Mouse (Mus musculus): ENCODE results near the gene Dtx4. TPM values are rescaled to one million over a fixed set of nuclear protein-coding genes. Genes with fewer than 3 reads are reported as not detected.

The Dtx4 gene
- total and polyA plus RNA-seq, 3 experiments, result 16.4 to 30.5 (median 21.2) TPM

DNA sequence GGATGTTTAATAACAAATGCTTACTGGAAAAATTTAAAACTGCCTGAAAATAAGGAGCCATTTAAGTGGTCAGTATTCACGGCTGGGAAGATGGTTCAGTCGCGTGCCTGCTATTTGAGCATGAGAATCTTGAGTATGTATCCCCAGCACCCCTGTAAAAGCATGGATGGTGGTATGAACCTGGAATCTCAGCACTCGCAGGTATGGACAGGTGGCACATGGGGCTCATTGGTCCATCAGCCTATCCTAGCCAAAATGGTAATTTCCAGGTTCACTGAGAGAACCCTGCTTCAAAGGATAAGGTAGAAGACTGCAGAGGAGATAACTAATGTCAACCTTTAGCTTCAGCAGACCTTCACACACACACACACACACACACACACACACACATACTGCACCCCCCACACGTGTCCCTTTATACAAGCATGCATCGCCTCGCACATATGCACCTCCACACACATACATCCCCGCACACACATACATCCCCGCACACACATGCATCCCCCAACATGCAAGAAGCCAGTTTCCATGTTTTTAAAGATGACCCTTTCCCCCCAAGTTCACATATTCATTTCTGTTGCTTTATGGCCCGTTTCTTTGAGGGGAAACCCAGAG lies 35.6 kb downstream of the Dtx4 start (continued):
- no peak for TF ChIP-seq JUN (IDR thresholded peaks at IDR 0.05; ENCODE audit: insufficient read depth, low read depth, low read length)
- TF ChIP-seq MXI1 (IDR thresholded peaks at IDR 0.05; ENCODE audit: low read depth, low read length), result peak; percentile 66
- TF ChIP-seq GABPA (IDR thresholded peaks at IDR 0.05; ENCODE audit: insufficient replicate concordance, low read depth, low read length), result no peak
- no peak for TF ChIP-seq HCFC1 (IDR thresholded peaks at IDR 0.05; ENCODE audit: low read depth, low read length)
- peak; percentile 80; the same call in 1 of the 2 replicates for TF ChIP-seq CHD1 (IDR thresholded peaks at IDR 0.05; ENCODE audit: low read depth, low read length)
- TF ChIP-seq POLR2A (IDR thresholded peaks at IDR 0.05; ENCODE audit: low read depth, low read length), result 0 out of 2 replicates have a peak, but pooled peaks have one; percentile 19
- no peak for TF ChIP-seq MEF2A (IDR thresholded peaks at IDR 0.05; ENCODE audit: borderline replicate concordance, low read depth, low read length)
- no peak for TF ChIP-seq CTCF (conservative IDR thresholded peaks at IDR 0.05 in 1 of 2, IDR thresholded peaks at IDR 0.05 in 1 of 2; ENCODE audit: low read depth in 2 of 2, low read length in 2 of 2)
- TF ChIP-seq TCF12 (IDR thresholded peaks at IDR 0.05; ENCODE audit: low read depth, low read length), result no peak

DNA sequence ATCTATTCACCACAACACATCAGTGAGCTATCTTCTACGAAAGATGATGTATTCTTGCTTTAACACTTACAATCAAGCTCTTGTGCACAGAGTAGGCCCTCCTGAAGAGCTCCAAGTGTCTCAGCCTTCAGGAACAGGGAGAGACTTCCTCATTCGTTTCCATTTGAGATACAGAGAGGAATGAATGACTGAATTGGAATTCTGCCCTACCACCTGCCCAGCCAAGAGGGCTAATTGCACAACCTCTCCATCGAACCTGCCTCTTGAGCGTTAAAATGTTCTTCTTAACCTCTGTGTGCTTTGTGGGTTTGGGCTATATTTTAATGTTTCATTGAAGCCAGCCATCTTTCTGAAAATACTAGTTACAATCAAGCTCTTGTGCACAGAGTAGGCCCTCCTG lies 36.6 kb downstream of the Dtx4 start:
- dilution Hi-C loops (cut with MboI; ENCODE audit: extremely low pct_ligation_motif_present, extremely low pct_unique_long_range_greater_than_20kb, low sequenced_read_pairs), result no loop called here

DNA sequence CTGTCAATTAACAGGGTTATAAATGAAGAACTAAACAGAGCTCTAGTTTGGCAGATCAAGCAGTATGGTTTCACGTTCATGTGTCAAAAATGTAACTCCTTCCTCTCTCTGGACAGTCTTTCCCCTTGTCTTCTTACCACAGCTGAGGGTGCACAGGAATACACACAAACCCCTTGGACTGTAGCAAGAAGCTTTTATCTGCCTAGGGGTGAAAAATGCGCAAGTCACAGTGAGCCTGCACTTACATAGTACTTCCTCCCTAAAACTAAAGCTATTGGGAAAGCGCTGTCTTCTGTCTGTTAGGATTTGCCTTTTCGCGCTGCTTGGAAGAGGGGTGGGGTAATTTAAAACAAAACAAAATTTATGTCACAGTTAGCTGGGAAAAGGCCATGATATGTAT lies 37.1 kb downstream of the Dtx4 start:
- no peak for DNase-seq (ENCODE audit: extremely low read depth)
- H3K4me1 ChIP-seq (ENCODE audit: control insufficient read depth in 1 of 2, insufficient read depth in 2 of 2), result peaks cover 9 to 35% of the 10 kb centered on the region in 2 experiments
- H3K27me3 ChIP-seq (replicated peaks), result no peaks in the 10 kb centered on the region
- H3K9ac ChIP-seq (ENCODE audit: insufficient read depth, low read depth), result peak overlapping the region; percentile 88
- dilution Hi-C loops (cut with MboI; ENCODE audit: extremely low pct_ligation_motif_present, extremely low pct_unique_long_range_greater_than_20kb, low sequenced_read_pairs), result no loop called here
- H3K27ac ChIP-seq (ENCODE audit: insufficient read depth, low read depth), result peak overlapping the region; percentile 84
- in situ Hi-C loops (cut with MboI; ENCODE audit: low pct_ligation_motif_present, low pct_unique_long_range_greater_than_20kb, low sequenced_read_pairs), result loop anchor here (5.0 kb wide), 1 partner anchor 38 kb away; the partner anchor contains the start of gene Dtx4
- H3K79me2 ChIP-seq (replicated peaks; ENCODE audit: control insufficient read depth, extremely low read depth, insufficient read depth, poor library complexity, severe bottlenecking), result peaks cover 50% of the 10 kb centered on the region
- H3K9me3 ChIP-seq (replicated peaks; ENCODE audit: low read length), result no peaks in the 10 kb centered on the region
- H3K4me3 ChIP-seq (replicated peaks in 1 of 3; ENCODE audit: low read depth in 2 of 3, low read length in 2 of 3, poor library complexity in 1 of 3), result peak overlapping the region; percentile 74 to 99 (median 92)
- peak overlapping the region; percentile 87 for H3K4me2 ChIP-seq (ENCODE audit: insufficient read depth, low read depth, poor library complexity, severe bottlenecking)
- H3K36me3 ChIP-seq (replicated peaks in 1 of 2; ENCODE audit: control insufficient read depth in 1 of 2, insufficient read depth in 1 of 2, low read length in 1 of 2), result peaks cover 8 to 60% of the 10 kb centered on the region in 2 experiments
- TF ChIP-seq ETS1 (conservative IDR thresholded peaks at IDR 0.05; ENCODE audit: low read depth, low read length) (no peak), EP300 (IDR thresholded peaks at IDR 0.05; ENCODE audit: low read length) (no peak; the same call in 1 of the 2 replicates), ZKSCAN1 (IDR thresholded peaks at IDR 0.05; ENCODE audit: borderline replicate concordance, low read depth, low read length) (no peak), E2F4 (IDR thresholded peaks at IDR 0.05; ENCODE audit: insufficient replicate concordance, low read depth, low read length) (no peak), TBP (conservative IDR thresholded peaks at IDR 0.05; ENCODE audit: low read depth, low read length) (no peak; the same call in none of the 2 replicates), ZC3H11A (IDR thresholded peaks at IDR 0.05; ENCODE audit: low read depth, low read length) (no peak), SMC3 (IDR thresholded peaks at IDR 0.05; ENCODE audit: low read depth, low read length) (no peak; the same call in 1 of the 2 replicates), CTCF (conservative IDR thresholded peaks at IDR 0.05 in 1 of 2, IDR thresholded peaks at IDR 0.05 in 1 of 2; ENCODE audit: low read depth in 2 of 2, low read length in 2 of 2) (no peak), TCF12 (IDR thresholded peaks at IDR 0.05; ENCODE audit: low read depth, low read length) (no peak), MEF2A (IDR thresholded peaks at IDR 0.05; ENCODE audit: borderline replicate concordance, low read depth, low read length) (no peak), MYC (IDR thresholded peaks at IDR 0.05; ENCODE audit: low read depth, low read length) (no peak), CHD2 (IDR thresholded peaks at IDR 0.05; ENCODE audit: low read length) (no peak), ELF1 (IDR thresholded peaks at IDR 0.05; ENCODE audit: low read depth, low read length) (0 out of 2 replicates have a peak, but pooled peaks have one; percentile 15), MXI1 (IDR thresholded peaks at IDR 0.05; ENCODE audit: low read depth, low read length) (no peak), IRF4 (IDR thresholded peaks at IDR 0.05; ENCODE audit: low read depth, low read length) (peak; percentile 13), KAT2A (IDR thresholded peaks at IDR 0.05; ENCODE audit: insufficient replicate concordance, low read length) (0 out of 2 replicates have a peak, but pooled peaks have one; percentile 36), MAZ (IDR thresholded peaks at IDR 0.05; ENCODE audit: low read depth, low read length) (no peak; the same call in 1 of the 2 replicates), SIN3A (IDR thresholded peaks at IDR 0.05; ENCODE audit: low read length) (no peak; the same call in 1 of the 2 replicates), NRF1 (IDR thresholded peaks at IDR 0.05; ENCODE audit: low read depth, low read length) (no peak), JUND (conservative IDR thresholded peaks at IDR 0.05; ENCODE audit: low read depth, low read length) (no peak), MAFK (IDR thresholded peaks at IDR 0.05; ENCODE audit: insufficient replicate concordance, low read length) (no peak), UBTF (IDR thresholded peaks at IDR 0.05; ENCODE audit: low read depth, low read length) (no peak)

More for the DNA sequence above, 36.6 kb downstream of the Dtx4 start:
- no peak for DNase-seq (ENCODE audit: extremely low read depth)
- no peaks in the 10 kb centered on the region for H3K27me3 ChIP-seq (replicated peaks)
- TF ChIP-seq CHD1 (IDR thresholded peaks at IDR 0.05; ENCODE audit: low read depth, low read length), result no peak
- peak; percentile 22; the same call in 1 of the 2 replicates for TF ChIP-seq POLR2AphosphoS2 (IDR thresholded peaks at IDR 0.05; ENCODE audit: low read depth, low read length)
- H3K79me2 ChIP-seq (replicated peaks; ENCODE audit: control insufficient read depth, extremely low read depth, insufficient read depth, poor library complexity, severe bottlenecking), result peaks cover 50% of the 10 kb centered on the region
- no peaks in the 10 kb centered on the region for H3K9me3 ChIP-seq (replicated peaks; ENCODE audit: low read length)
- H3K27ac ChIP-seq (ENCODE audit: insufficient read depth, low read depth), result peak overlapping the region; percentile 84
- peak overlapping the region; percentile 74 to 99 (median 92) for H3K4me3 ChIP-seq (replicated peaks in 1 of 3; ENCODE audit: low read depth in 2 of 3, low read length in 2 of 3, poor library complexity in 1 of 3)
- H3K9ac ChIP-seq (ENCODE audit: insufficient read depth, low read depth), result peak overlapping the region; percentile 88
- H3K36me3 ChIP-seq (replicated peaks in 1 of 2; ENCODE audit: control insufficient read depth in 1 of 2, insufficient read depth in 1 of 2, low read length in 1 of 2), result peaks cover 14 to 66% of the 10 kb centered on the region in 2 experiments
- H3K4me1 ChIP-seq (ENCODE audit: control insufficient read depth in 1 of 2, insufficient read depth in 2 of 2), result peaks cover 9 to 35% of the 10 kb centered on the region in 2 experiments
- in situ Hi-C loops (cut with MboI; ENCODE audit: low pct_ligation_motif_present, low pct_unique_long_range_greater_than_20kb, low sequenced_read_pairs), result loop anchor here (5.0 kb wide), 1 partner anchor 38 kb away; the partner anchor contains the start of gene Dtx4
- peak overlapping the region; percentile 87; the same call in 1 of the 2 replicates for H3K4me2 ChIP-seq (ENCODE audit: insufficient read depth, low read depth, poor library complexity, severe bottlenecking)

Measured in CH12.LX (cell line).